Mouse (Mus musculus) E14TG2a.4 (cell line): ENCODE results near the gene Cntnap4.

Experiments used
- H3K27me3 ChIP-seq: 2 replicates; pipeline ENCODE4 v1.6.1; 2014; ENCODE audit warnings: low read length, control low read depth; ENCODE audit not compliant: insufficient read depth
- H3K36me3 ChIP-seq: 2 replicates; pipeline ENCODE4 v1.6.1; 2014; ENCODE audit warnings: low read length, control low read depth; ENCODE audit not compliant: insufficient read depth
- H3K4me1 ChIP-seq: replicated peaks from 2 replicates; pipeline ENCODE4 v1.6.1; 2014; ENCODE audit warnings: low read depth, low read length, control low read depth
- H3K4me3 ChIP-seq: replicated peaks from 2 replicates; pipeline ENCODE4 v1.5.1; 2014; ENCODE audit warnings: mild to moderate bottlenecking, low read length
- H3K9me3 ChIP-seq: 2 replicates; pipeline ENCODE4 v1.6.1; 2014; ENCODE audit warnings: low read length, control low read depth
- CTCF ChIP-seq: conservative IDR thresholded peaks from 2 replicates; pipeline ENCODE4 v1.5.1; 2014; ENCODE audit warnings: low read length
- NANOG ChIP-seq: IDR thresholded peaks from 2 replicates; pipeline ENCODE4 v1.6.1; 2014; ENCODE audit warnings: borderline replicate concordance, low read length, mixed read lengths
- POU5F1 ChIP-seq: IDR thresholded peaks from 2 replicates; pipeline ENCODE4 v1.6.1; 2014; ENCODE audit warnings: low read length, borderline replicate concordance

Gene Cntnap4

GRCm38 (mm10) chr8:112569471-112570141 lies at the start of gene Cntnap4:
Gene Cntnap4, plus strand, starts transcription at chr8:112570043.
- TF ChIP-seq POU5F1: no peak
- TF ChIP-seq CTCF: no peak
- TF ChIP-seq NANOG: no peak
- no peaks in the 10 kb centered on the region for H3K9me3 ChIP-seq

GRCm38 (mm10) chr8:112557376-112557775 lies 12.5 kb upstream of the Cntnap4 start:
- Histone ChIP-seq H3K36me3 (no peaks in the 10 kb centered on the region), H3K4me1 (no peaks in the 10 kb centered on the region), H3K27me3 (no peaks in the 10 kb centered on the region), H3K4me3 (no peak overlapping the region), H3K9me3 (0 out of 2 replicates have a peak, but pooled peaks cover 4% of the 10 kb centered on the region)
- TF ChIP-seq NANOG (no peak), CTCF (no peak), POU5F1 (no peak)

More at GRCm38 (mm10) chr8:112569471-112570141, at the start of gene Cntnap4:
- peaks cover 4% of the 10 kb centered on the region; the same call in 1 of the 2 replicates for H3K4me1 ChIP-seq
- no peaks in the 10 kb centered on the region for H3K36me3 ChIP-seq
- peak within 1 kb of the TSS; percentile 61 for H3K4me3 ChIP-seq
- peaks cover 10% of the 10 kb centered on the region; the same call in 1 of the 2 replicates for H3K27me3 ChIP-seq

DNA sequence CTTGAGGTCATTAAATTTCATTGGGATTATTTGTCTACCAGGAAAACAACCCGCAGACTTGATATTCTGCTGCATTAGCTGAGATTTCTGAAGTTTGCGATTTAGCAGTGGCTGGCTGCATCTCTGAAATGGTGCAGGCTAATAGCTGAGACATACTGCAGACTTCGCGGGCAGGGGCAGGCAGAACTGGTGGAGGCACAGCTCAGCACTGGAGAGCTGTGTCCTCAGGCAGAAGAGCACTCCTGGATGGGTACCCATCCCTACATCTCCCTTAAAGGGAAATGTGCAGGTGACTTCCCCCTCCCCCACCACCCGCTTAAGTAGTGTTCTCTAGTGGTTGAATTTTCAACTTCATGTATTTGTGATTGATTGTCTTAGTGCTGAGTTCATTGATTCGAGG lies 698 bp downstream of the Cntnap4 start:
- no peaks in the 10 kb centered on the region for H3K9me3 ChIP-seq
- H3K4me1 ChIP-seq: peaks cover 4% of the 10 kb centered on the region; the same call in 1 of the 2 replicates
- TF ChIP-seq CTCF: no peak
- no peak for TF ChIP-seq NANOG
- no peak for TF ChIP-seq POU5F1
- no peak overlapping the region for H3K4me3 ChIP-seq
- H3K27me3 ChIP-seq: peaks cover 10% of the 10 kb centered on the region; the same call in 1 of the 2 replicates
- no peaks in the 10 kb centered on the region for H3K36me3 ChIP-seq

DNA sequence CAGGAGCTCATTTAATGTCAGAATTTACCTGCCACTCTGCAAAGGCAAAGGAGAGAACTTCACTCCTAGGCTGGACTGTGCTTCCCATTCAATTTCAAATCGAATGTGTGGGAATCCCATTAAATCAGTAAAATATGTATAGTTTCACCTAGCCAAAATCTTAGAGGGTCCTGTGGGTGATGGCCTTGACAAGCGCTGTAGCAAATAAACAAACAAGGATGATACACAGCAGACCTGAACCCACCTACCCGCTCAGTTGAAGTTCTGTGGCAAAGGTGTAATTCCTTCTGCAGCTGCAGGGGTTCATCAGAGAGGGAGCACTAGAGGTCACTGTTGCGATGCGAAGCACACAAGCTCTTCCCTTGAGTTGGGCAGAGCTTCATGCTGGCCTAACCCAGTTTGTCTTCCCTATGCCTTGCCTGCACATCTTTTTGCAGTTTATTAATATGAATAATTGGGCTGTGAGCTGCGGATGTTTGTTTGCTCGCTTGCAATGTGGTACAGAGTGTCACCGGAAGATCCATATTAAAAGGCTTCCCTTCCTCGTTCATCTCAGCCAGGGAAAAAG lies 1.6 kb downstream of the Cntnap4 start:
- Histone ChIP-seq H3K4me3 (no peak overlapping the region), H3K27me3 (peaks cover 10% of the 10 kb centered on the region; the same call in 1 of the 2 replicates), H3K4me1 (peaks cover 4% of the 10 kb centered on the region; the same call in 1 of the 2 replicates), H3K9me3 (no peaks in the 10 kb centered on the region), H3K36me3 (no peaks in the 10 kb centered on the region)
- TF ChIP-seq NANOG (no peak), CTCF (peak; percentile 44)

DNA sequence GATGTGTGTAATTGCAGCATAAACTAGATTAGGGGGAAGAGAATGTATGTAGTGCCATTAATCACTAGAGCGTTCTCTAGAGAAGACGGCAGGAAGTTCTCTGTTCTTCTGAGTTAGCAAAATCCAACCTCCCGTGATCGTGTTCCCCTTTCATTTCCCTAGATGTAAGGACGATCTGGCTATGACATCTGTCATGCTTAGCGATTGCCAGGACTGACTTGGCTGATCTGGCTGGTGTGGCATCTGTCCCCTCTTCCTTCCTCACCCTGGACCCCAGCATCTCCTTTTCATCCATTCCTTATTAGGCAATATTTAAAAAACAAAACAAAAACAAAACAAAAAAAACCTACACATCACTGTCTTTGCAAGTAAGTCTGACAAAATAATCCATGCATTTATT lies 11.6 kb downstream of the Cntnap4 start:
- TF ChIP-seq POU5F1 (no peak), CTCF (no peak), NANOG (no peak)
- no peaks in the 10 kb centered on the region for H3K4me1 ChIP-seq
- H3K36me3 ChIP-seq: no peaks in the 10 kb centered on the region
- H3K27me3 ChIP-seq: no peaks in the 10 kb centered on the region
- H3K9me3 ChIP-seq: no peaks in the 10 kb centered on the region
- H3K4me3 ChIP-seq: no peak overlapping the region

GRCm38 (mm10) chr8:112583440-112583839 lies 13.6 kb downstream of the Cntnap4 start:
- Histone ChIP-seq H3K4me1 (no peaks in the 10 kb centered on the region), H3K36me3 (no peaks in the 10 kb centered on the region)

GRCm38 (mm10) chr8:112588357-112589051 lies 18.7 kb downstream of the Cntnap4 start:
- Histone ChIP-seq H3K9me3 (no peaks in the 10 kb centered on the region), H3K36me3 (no peaks in the 10 kb centered on the region), H3K4me1 (no peaks in the 10 kb centered on the region), H3K4me3 (no peak overlapping the region), H3K27me3 (no peaks in the 10 kb centered on the region)
- TF ChIP-seq POU5F1 (no peak), CTCF (no peak), NANOG (no peak)

More at GRCm38 (mm10) chr8:112583440-112583839, 13.6 kb downstream of the Cntnap4 start:
- Histone ChIP-seq H3K27me3 (no peaks in the 10 kb centered on the region), H3K9me3 (no peaks in the 10 kb centered on the region), H3K4me3 (no peak overlapping the region)
- no peak for TF ChIP-seq CTCF
- TF ChIP-seq NANOG: no peak
- TF ChIP-seq POU5F1: no peak

DNA sequence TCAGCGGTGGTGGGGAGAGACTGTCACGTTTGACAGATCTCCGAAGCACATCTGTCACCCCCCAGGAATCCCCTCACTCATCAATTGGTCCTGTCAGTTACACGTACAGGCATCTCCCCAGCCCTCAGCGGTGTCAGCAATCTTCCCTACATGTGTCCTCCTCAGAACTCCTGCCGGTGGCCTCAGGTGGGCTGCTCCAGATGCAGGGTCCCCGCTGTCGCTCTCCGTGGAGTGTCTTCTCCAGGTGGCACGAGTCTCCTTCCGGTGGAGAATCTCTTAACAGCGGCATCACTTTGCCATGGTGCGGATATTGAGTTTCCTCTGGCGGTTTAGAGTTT lies 19.2 kb downstream of the Cntnap4 start:
- H3K4me3 ChIP-seq: no peak overlapping the region
- no peaks in the 10 kb centered on the region for H3K4me1 ChIP-seq
- H3K27me3 ChIP-seq: no peaks in the 10 kb centered on the region
- TF ChIP-seq NANOG (no peak), CTCF (no peak), POU5F1 (no peak)
- H3K9me3 ChIP-seq: no peaks in the 10 kb centered on the region
- H3K36me3 ChIP-seq: no peaks in the 10 kb centered on the region
